Mouse (Mus musculus) testis, adult 2 months (tissue): ENCODE results near the gene Prss27. TPM values are rescaled to one million over a fixed set of nuclear protein-coding genes. Genes with fewer than 3 reads are reported as not detected.
A peak's percentile ranks its signal among the peaks of the same experiment; 100 is the strongest.

Source experiments
- H3K27ac ChIP-seq: fragments of 200-500 bp; 2 replicates; pipeline ENCODE4 v1.5.1; 2012; ENCODE audit warnings: low read depth, low read length; ENCODE audit not compliant: control insufficient read depth, insufficient read depth
- H3K27me3 ChIP-seq: fragments of 200-500 bp; 2 replicates; pipeline ENCODE4 v1.6.1; 2012; ENCODE audit warnings: mild to moderate bottlenecking, low read length, moderate library complexity; ENCODE audit not compliant: control insufficient read depth, insufficient read depth
- H3K36me3 ChIP-seq: fragments of 200-500 bp; 2 replicates; pipeline ENCODE4 v1.6.1; 2012; ENCODE audit warnings: mild to moderate bottlenecking, low read length; ENCODE audit not compliant: control insufficient read depth, insufficient read depth
- H3K4me1 ChIP-seq: fragments of 200-500 bp; 2 replicates; pipeline ENCODE4 v1.6.1; 2012; ENCODE audit warnings: low read length; ENCODE audit not compliant: control insufficient read depth, insufficient read depth
- H3K4me3 ChIP-seq: fragments of 200-500 bp; 2 replicates; pipeline ENCODE4 v1.5.1; 2012; ENCODE audit warnings: low read depth, mild to moderate bottlenecking, low read length, moderate library complexity, mixed read lengths; ENCODE audit not compliant: control insufficient read depth
- CTCF ChIP-seq: fragments of 200-500 bp; IDR thresholded peaks from 2 replicates; pipeline ENCODE4 v1.5.1; 2012; ENCODE audit warnings: low read depth, mild to moderate bottlenecking, inconsistent platforms, low read length, moderate library complexity; ENCODE audit not compliant: control insufficient read depth, insufficient read depth, insufficient replicate concordance
- POLR2A ChIP-seq: fragments of 200-500 bp; IDR thresholded peaks from 2 replicates; pipeline ENCODE4 v1.6.1; 2012; ENCODE audit warnings: low read depth, mild to moderate bottlenecking, inconsistent platforms, low read length, moderate library complexity; ENCODE audit not compliant: control insufficient read depth
- polyA plus RNA-seq: library from polyadenylated mRNA; depleted of rRNA; stranded (reverse); fragments of >200 nt; gene quantifications from 2 replicates; pipeline ENCODE4 v1.2.3, GENCODE M21; 2012

The Prss27 gene
- polyA plus RNA-seq, 1 experiment = not detected

DNA sequence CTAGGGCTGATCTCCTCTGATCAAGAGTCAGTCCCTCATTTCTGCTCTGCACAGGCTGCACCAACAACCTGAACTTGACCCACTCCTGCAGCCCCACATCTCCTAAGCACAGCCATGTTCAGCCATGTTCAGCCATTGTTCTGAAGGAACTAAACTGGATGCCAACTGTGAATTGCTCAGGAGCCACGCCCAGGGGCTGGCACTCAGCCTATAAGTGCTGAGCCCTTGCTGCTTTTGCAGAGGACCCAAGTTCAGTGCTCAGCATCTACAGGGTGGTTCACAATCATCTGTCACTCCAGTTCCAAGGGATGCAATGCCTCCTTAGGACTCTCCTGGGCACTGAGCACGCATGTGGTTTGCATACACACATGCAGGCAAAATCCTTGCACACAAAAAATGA is 25.0 kb upstream of the Prss27 start:
- Histone ChIP-seq H3K4me1 (no peaks in the 10 kb centered on the region), H3K27me3 (no peaks in the 10 kb centered on the region), H3K4me3 (no peak overlapping the region), H3K27ac (no peak overlapping the region), H3K36me3 (no peaks in the 10 kb centered on the region)
- TF ChIP-seq POLR2A (no peak), CTCF (no peak)

DNA sequence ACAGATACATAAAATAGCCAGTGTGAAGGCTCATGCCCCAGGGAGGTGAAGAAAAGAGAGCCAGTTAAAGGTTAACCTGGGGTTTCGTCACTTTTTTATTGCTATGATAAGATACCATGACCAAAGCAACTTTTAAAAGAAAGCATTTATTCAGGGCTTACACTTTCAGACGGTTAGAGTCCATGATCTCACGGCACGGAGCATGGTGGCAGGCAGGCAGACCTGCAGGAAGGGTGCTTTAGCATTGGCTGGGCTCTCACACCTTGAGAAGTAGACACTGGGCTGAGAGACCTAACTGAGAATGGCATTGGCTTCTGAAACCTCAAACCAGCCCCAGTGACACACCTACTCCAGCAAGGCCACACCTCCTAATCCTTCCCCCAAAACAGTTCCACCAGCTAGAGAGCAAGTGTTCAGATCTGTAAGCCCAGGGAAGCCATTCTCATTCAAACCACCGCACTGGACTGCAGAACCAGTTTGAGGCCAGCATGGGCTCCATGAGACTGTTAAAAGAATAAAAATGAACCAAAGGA is 23.4 kb upstream of the Prss27 start:
- H3K27ac ChIP-seq = no peak overlapping the region
- H3K4me1 ChIP-seq = no peaks in the 10 kb centered on the region
- no peaks in the 10 kb centered on the region for H3K27me3 ChIP-seq
- no peaks in the 10 kb centered on the region for H3K36me3 ChIP-seq
- TF ChIP-seq CTCF (no peak), POLR2A (no peak)
- H3K4me3 ChIP-seq = no peak overlapping the region

DNA sequence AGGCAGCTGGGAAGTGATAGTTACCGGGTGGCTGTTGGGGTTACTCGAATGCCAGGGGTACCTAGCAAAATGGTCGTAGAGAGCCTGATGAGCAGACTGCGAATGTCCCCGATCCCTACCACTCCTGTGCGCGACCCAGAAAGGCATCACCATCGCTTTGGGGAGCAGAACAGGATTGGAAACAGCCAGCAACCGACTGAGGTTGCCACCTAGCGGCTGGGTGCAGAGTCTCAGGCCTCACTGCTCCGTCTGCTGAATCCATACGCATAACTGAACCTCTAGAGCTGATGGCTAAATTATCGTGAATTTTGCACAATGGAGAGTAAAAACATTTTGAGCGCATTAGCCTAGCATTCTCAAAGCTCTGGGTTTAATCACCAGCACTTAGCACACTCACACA is 22.2 kb upstream of the Prss27 start:
- H3K27ac ChIP-seq = no peak overlapping the region
- TF ChIP-seq CTCF (peak; percentile 66; the same call in 1 of the 2 replicates), POLR2A (no peak)
- H3K27me3 ChIP-seq = no peaks in the 10 kb centered on the region
- no peaks in the 10 kb centered on the region for H3K4me1 ChIP-seq
- no peaks in the 10 kb centered on the region for H3K36me3 ChIP-seq
- peak overlapping the region; percentile 35 for H3K4me3 ChIP-seq

DNA sequence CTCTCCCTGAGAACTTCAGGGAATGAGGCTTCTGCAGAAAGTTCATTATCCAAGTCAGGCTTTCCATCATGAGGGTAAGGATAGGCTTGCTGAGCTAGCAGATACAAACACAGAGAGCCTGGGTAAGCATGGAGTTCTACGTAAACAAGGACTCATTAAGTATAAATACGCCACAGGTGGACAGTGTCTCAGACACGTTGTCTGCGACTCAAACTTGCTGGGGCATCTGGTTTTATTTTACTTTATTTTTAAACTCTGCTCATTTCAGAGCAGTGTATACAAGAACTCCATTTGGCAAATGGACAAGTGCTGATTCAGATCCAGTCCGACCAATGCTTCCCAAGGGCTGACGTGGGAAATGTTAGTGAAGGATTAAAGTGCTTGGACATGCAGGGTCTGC is 17.2 kb upstream of the Prss27 start:
- no peak for TF ChIP-seq CTCF
- TF ChIP-seq POLR2A = no peak
- Histone ChIP-seq H3K36me3 (no peaks in the 10 kb centered on the region), H3K27me3 (no peaks in the 10 kb centered on the region), H3K4me1 (no peaks in the 10 kb centered on the region), H3K4me3 (no peak overlapping the region), H3K27ac (no peak overlapping the region)

DNA sequence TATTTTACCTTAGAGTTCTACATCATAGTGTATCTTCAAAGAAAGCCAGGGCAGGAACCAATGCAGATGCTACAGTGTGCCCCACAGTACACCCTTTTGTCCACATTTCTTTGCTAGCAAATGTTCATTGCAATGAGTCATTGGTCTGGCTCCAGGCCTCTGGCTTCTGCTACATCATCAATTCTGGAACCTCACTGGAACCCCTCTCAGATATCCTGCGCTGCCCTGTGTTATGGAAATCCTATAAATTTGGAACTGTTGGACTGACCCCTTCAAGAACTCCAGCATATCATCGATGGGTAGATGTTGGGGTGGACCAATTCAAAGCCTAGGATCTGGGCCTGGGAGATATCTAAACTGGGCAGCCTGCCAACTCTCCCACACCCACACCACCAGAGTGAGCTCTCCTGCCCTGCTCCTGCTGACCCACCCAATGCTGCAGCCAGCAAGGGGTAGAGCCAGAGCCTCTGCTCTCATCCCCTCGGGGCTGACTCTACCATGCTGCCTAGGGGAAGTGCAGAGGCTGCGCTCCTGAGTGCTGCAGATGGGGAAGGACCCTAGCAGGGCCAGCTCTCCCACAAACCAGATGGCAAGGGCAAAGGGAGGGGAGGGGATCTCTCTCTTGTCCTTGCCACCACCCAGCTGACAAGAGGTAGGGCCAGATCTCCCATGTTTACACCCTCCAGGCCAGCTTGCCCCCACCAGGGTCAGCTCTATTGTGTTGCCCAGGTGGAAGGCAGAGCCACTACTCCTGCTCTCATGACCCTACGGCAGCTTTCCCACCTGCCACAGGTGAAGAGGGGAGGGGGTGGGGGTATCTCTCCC is 16.4 kb upstream of the Prss27 start:
- Histone ChIP-seq H3K27ac (no peak overlapping the region), H3K4me3 (no peak overlapping the region), H3K36me3 (no peaks in the 10 kb centered on the region), H3K27me3 (no peaks in the 10 kb centered on the region), H3K4me1 (no peaks in the 10 kb centered on the region)
- no peak for TF ChIP-seq POLR2A
- TF ChIP-seq CTCF = no peak

DNA sequence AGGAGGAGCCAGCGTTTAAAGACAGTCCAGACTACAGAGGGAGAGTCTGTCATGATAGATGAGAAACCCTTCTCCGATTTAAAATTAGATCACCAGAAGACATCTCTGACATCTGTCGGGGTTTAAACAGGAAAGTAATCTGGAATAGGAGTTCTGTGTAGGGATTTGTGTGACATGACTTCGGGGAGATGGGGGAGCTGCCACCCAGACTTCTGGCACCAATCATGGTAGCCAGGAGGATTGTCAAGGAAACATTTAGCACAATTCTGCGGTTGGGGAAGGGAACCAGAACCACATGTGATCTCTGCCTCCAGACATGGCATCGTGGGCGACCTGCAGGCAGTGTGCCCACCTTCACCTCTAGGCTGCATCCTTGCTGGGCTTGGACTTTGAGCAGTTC is 8.5 kb upstream of the Prss27 start:
- peaks cover 2% of the 10 kb centered on the region for H3K4me1 ChIP-seq
- no peak overlapping the region for H3K4me3 ChIP-seq
- H3K27ac ChIP-seq = no peak overlapping the region
- no peaks in the 10 kb centered on the region for H3K27me3 ChIP-seq
- no peaks in the 10 kb centered on the region for H3K36me3 ChIP-seq
- no peak for TF ChIP-seq CTCF
- TF ChIP-seq POLR2A = no peak

DNA sequence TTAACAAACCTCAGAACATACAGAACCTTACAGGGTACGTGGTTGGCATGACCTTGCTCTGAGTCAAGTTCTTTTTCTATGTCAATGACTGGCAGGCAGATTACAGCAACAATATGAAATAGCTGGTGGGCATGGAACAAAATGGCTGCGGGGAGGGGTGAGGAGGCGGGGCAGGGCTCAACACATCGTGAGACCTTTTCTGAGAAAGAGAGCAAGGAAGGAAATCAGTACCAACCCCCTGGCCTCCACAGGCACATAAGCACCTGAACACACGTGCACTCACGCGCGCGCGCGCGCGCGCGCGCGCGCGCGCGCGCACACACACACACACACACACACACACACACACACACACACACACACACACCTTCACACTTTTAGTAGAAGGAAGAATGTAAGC is 7.4 kb upstream of the Prss27 start:
- TF ChIP-seq POLR2A (no peak), CTCF (no peak)
- H3K27ac ChIP-seq = no peak overlapping the region
- no peaks in the 10 kb centered on the region for H3K36me3 ChIP-seq
- H3K4me1 ChIP-seq = peaks cover 2% of the 10 kb centered on the region
- H3K4me3 ChIP-seq = no peak overlapping the region
- no peaks in the 10 kb centered on the region for H3K27me3 ChIP-seq

DNA sequence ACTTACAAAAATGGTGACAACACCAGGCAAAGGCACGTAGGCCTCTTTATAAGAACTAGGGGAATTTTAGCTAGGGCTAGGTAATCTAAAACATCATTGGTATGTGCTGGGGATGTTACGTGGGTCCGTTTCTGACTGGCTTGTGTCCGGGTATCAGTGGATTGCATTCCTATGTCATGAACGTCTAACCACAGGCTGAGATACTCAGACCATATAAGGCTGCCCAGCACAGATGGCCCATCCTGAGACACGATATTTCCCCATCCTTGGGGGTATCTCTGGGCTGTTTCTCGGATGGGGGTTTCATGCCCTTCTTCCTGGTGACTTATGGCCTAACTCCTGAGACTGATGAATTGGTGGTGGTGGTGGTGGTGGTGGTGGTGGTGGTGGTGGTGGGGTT is 2.9 kb upstream of the Prss27 start:
- H3K36me3 ChIP-seq = no peaks in the 10 kb centered on the region
- no peak overlapping the region for H3K27ac ChIP-seq
- H3K27me3 ChIP-seq = no peaks in the 10 kb centered on the region
- TF ChIP-seq POLR2A (no peak), CTCF (no peak)
- H3K4me1 ChIP-seq = peaks cover 2% of the 10 kb centered on the region
- H3K4me3 ChIP-seq = no peak overlapping the region
